Mouse (Mus musculus) testis, adult 10 weeks (tissue): Measurements from ENCODE around the gene Spink4. TPM values are rescaled to one million over a fixed set of nuclear protein-coding genes. Genes with fewer than 3 reads are reported as not detected.

ENCODE experiments used
- polyA plus RNA-seq: library from polyadenylated mRNA; stranded (reverse); fragments of 350-450 nt; fragmentation: Illumina TruSeq; extraction: RNeasy Lipid Tissue Mini Kit (QIAGEN cat#74804); gene quantifications from one replicate; pipeline ENCODE4 v1.2.3, GENCODE M21; 2014; ENCODE audit warnings: low read depth, low replicate concordance

Gene Spink4
- polyA plus RNA-seq = not detected

DNA sequence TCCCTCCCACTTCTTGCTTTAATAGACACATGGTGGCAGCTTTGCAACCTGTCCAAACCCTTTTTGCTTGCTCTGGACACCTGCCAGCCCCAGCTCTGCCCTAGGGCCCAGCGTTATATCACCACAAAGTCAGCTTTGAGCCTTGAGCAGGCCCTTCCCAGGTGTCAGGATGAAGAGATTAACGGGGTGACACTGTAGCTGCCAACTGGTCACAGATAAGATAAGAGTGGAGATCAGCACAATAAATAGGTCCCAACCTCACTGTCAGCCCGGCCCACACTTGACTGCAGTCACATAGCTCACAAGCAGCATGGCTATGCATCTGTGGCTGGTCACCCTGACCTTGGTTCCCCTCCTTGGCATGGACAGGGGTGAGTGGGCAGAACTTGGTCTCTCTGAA lies at the start of gene Spink4:
TSS of gene Spink4 (plus strand) at position 268 of the 400 bp plus-strand sequence.

DNA sequence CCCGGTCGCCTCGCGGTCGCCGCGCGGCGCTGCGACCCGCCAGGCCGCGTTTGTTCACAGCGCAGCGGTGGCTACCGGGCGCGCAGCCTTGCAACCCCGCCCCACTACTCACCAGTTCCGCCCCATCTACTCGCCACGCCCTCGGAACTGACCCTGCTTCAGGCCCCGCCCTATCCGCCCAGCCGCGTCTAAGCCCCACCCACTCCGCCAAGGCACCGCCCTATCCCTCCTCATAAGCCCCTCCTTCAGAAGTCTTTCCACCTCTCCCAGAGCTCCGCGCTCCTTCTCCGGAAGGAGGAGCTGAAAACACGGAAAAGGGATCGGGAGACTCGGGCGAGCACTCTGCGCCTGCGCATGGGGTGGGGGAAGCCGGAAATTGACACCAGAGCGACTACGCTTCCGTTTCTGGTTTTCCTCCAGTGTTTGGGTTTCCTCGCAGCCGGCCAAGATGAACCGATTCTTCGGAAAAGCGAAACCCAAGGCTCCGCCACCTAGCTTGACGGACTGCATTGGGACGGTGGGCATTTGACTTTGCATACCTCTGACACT lies 28.4 kb downstream of the Spink4 start, which contains the start of the genes Bag1 and Chmp5:
TSS of gene Bag1 (minus strand) at position 135 of the 549 bp plus-strand sequence.
TSS of gene Chmp5 (plus strand) at position 248 of the 549 bp plus-strand sequence.

DNA sequence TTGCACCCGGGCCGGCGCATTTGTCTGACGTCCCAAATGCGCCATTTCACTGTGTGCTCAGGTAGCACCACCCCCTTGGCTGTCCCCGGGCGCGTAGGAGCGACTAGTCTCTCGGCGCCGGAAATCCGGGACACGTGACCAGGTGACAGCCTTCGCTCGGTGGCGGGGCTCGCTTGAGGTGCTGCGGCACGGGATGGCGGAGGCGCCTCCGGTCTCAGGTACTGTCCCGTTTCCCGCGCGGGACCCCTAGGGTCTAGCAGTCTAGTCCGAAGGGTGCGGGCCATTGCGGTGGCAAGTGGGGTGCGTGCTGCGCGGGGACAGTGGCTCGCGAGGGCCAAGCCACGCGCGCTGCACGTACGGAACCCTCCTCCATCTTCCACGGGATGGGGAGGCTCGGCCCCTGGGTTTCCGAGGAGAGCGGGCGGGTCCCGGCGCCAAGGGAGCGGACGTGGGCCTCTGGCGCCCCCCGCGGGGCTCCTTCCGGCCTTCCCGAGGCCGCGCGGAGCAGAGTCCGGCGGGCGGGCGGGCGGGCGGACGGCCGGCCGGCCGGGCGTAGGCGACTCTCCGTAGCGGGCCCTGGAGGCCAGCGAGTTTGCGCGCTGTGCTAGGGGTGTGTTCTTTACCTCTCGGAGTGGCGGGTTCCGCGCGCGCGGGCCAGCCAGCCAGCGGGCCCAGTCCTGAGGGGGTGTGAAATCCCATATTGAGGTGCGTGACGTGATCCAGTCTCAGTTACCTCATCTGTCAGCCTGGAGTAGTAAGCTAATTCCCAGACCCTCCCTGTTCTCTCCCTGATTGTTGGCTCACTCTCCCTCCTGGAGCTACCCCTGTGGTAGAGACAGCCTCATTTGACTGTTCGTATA lies 51.2 kb downstream of the Spink4 start, which contains the start of gene Nfx1:
TSS of gene Nfx1 (plus strand) at position 65 of the 860 bp plus-strand sequence.

Other genes starting within 250 kb of the Spink4 start
- 59.7 TPM for gene Aptx, start 216.9 kb upstream of the Spink4 start, polyA plus RNA-seq
- 631 TPM for gene Dnaja1, start 197.9 kb upstream of the Spink4 start, polyA plus RNA-seq
- 125 TPM for gene Smu1, start 162.1 kb upstream of the Spink4 start, polyA plus RNA-seq
- 14.4 TPM for gene B4galt1, start 66.0 kb upstream of the Spink4 start, polyA plus RNA-seq
- gene Bag1, start 28.2 kb downstream of the Spink4 start, polyA plus RNA-seq = 901 TPM
- 65.7 TPM for gene Chmp5, start 28.4 kb downstream of the Spink4 start, polyA plus RNA-seq
- 42.1 TPM for gene Nfx1, start 50.9 kb downstream of the Spink4 start, polyA plus RNA-seq
- 51.3 TPM for gene Aqp7, start 128.1 kb downstream of the Spink4 start, polyA plus RNA-seq
- gene Aqp3, start 178.1 kb downstream of the Spink4 start, polyA plus RNA-seq = 0.38 TPM
- 1.7 TPM for gene Nol6, start 204.4 kb downstream of the Spink4 start, polyA plus RNA-seq
- 74.8 TPM for gene Ube2r2, start 215.7 kb downstream of the Spink4 start, polyA plus RNA-seq